Mouse (Mus musculus) heart, postnatal 0 days (tissue): ENCODE data around the gene Gm20547.
A peak's percentile ranks its signal among the peaks of the same experiment; 100 is the strongest.

ENCODE experiments used
- CTCF ChIP-seq: IDR thresholded peaks from 2 replicates; pipeline ENCODE4 v1.5.1; 2016; ENCODE audit warnings: antibody characterized with exemption, control low read depth, low read depth
- EP300 ChIP-seq: IDR thresholded peaks from 2 replicates; pipeline ENCODE4 v1.6.1; 2016; ENCODE audit warnings: antibody characterized with exemption, low read depth

DNA sequence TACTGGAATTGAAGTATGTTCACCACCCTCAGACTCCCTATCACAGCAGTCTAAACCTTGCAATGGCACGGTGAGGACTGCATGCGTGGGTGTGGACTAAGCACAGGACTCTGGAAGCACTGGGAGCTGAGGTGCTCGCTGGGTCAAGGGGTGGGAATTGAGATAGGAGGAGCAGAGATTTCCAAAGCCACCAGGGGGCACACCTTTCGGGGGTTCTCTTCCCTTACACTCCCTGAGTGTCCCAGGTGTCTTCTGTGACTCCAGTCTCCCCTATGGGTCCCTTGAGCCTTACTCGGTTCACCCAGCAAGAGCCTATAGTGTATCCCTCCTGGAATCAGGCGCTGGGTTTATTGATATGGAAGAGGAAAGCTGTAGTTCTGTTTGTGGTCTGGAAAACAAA, 41.1 kb upstream of the Gm20547 start:
- TF ChIP-seq CTCF (peak; percentile 20; the same call in 1 of the 2 replicates), EP300 (no peak)
